Mouse (Mus musculus) large intestine, adult 2 months (tissue): Measurements from ENCODE around the gene Otulin. TPM values are rescaled to one million over a fixed set of nuclear protein-coding genes. Genes with fewer than 3 reads are reported as not detected.

ENCODE experiments used
- DNase-seq: peaks from one replicate; pipeline ENCODE4 v3.0.0-alpha.2; 2012; ENCODE audit warnings: low read depth, low spot score
- WGBS: fragments of 180-500 bp; shearing (Covaris S2); methylation state at CpG from one replicate; pipeline ENCODE4 v1.1.7; 2018; 5-methylcytosine and 5-hydroxymethylcytosine counted together
- polyA plus RNA-seq: library from polyadenylated mRNA; depleted of rRNA; stranded (reverse); fragments of >200 nt; gene quantifications from 2 replicates; pipeline ENCODE4 v1.2.3, GENCODE M21; 2012

Otulin gene
- polyA plus RNA-seq, 1 experiment: 23.7 TPM

DNA sequence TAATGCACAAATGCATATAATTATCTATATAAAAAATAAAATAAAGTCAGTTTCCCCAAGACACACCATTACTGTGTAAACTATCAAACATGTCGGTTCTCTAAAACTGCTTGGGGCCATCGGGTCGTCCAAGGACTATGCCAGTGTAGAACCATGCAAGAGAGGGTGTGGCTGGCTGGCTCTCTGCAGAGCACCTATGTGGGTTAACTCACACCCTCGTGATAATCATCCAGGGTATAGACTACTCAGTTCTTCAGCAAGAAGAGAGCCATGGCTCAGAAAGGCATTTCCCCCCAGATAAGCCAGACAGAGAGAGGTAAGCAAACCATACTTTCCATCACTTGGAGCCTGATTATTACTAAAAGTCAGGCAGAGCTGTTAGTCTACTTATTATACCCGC lies 28.6 kb upstream of the Otulin start:
- 79% methylated on average over 5 of the region's 5 CpGs for WGBS
- DNase-seq: no peak

DNA sequence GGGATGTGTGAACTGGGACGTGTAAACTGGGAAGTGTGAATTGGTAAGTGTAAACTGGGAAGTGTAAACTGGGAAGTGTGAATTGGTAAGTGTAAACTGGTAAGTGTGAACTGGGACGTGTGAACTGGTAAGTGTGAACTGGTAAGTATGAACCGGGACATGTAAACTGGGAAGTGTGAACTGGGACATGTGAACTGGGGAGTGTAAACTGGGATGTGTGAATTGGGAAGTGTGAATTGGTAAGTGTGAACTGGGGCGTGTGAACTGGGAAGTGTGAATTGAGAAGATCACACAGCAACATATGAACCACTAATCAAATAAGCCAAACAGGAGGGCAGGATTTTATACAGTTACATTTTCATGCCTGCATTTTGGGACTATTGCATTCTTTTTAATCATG lies 27.9 kb upstream of the Otulin start:
- WGBS: 84% methylated on average over 4 of the region's 4 CpGs
- no peak for DNase-seq

DNA sequence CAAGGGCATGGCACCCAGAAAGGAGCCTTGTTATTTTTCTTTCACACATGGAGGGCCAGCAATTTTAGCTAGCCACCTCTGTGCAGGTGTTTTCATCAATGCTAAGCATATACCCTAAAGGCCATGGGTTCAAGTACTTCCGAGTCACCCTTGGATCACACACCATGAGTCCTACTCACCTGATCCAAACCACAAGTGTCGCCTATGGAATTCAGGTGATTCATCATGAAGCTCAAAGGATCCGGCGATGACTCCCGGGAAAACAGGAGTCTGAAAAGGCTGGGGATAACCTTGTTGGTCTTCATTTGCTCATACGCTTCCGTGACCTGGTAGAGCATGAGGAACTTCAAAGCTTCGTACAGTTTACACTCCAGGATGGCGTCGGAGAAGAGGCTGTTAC lies 27.4 kb upstream of the Otulin start:
- 97% methylated on average over 10 of the region's 10 CpGs for WGBS
- no peak for DNase-seq

DNA sequence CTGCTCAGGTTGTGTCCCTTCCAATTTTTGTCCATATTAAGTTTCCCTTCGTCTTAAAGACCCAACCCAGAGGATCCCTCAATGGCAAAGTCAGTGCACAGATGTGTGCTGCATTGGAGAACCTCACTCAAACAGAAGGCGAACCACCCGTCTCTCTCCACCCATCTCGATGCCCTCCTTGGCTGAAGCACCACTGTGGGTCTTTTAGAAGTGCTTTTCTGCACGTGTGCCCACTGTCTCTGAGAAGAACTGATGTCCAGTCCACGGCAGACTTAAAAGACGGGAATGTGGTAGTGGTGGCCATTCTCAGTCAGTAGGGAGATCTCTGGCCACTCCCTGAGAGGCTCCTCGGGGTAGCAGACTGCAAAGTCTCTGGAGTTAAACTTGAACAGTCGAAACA lies 26.1 kb upstream of the Otulin start:
- 76% methylated on average over 9 of the region's 9 CpGs for WGBS
- DNase-seq: no peak

DNA sequence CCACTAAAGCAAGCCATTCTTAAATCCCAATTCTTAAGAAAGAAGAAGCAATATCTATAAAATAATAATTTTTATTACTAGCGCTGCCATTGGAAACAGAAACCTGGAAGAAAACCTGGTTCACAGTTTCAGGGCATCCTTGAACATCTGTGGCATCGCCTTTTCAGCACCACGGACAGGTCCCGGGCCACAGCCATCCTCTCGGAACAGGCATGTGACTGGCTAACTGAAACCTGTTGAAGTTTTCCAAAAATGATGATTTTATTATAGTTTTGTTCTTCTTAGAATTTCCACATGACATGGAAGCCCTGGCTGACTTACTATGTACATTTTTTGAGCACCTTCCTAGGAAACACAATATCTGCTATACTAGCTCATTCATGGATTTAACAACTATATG lies 24.5 kb upstream of the Otulin start:
- no peak for DNase-seq
- 20% methylated on average over 5 of the region's 5 CpGs for WGBS

DNA sequence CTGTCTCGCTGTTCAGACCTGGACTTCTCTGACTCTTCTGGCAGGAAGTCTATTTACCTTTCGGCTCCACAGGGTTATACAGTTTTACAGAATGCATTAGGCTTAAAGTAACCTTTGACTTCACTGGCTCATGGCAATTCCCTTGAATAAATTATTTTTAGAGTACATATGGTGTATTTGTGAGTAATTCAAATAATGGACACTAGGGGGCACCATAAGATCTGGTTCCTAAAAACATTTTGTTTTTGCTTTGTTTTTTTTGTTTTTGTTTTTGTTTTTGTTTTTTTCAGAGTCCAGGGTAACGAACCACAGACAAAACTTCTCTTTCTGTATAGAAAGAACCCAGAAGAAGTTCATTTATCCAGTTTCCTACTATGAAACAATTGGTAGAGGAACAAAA lies 17.2 kb upstream of the Otulin start:
- whole genome bisulfite sequencing: 31% methylated on average over 3 of the region's 3 CpGs
- DNase-seq: no peak

DNA sequence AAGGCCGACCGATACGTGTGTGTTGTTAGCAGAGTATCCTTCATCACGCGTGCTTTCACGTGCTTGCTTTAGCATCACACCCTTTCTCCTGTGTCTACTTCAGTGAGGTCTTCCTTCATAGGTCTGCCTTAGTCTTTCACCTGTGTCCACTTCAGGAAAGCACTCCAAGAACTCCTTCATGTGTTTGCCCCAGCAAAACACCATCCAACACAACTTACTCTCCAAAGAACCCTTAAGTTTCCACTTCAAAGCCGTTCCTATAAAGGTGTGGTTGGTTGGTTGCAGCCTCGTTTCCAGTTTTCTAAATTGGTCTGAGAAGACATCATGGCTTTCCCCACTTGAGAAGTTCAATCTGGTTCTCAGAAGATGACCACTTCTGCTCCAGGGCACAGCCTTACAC lies 16.2 kb upstream of the Otulin start:
- WGBS: 92% methylated on average over 8 of the region's 8 CpGs
- DNase-seq: no peak

DNA sequence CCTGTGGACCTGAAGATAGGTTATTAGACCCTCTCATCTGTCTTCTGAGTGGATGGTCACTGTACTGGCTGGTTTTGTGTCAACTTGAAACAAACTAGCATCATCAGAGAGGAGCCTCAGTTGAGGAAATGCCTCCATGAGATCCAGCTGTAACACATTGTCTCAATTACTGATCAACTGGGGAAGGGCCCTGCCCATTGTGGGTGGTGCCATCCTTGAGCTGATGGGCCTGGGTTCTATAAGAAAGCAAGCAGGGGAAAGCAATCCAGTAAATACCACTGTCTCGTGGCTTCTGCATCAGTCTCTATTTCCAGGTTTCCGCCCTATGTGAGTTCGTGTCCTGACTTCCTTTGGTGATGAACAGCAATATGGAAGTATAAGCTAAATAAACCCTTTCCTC lies 14.8 kb upstream of the Otulin start:
- 78% methylated on average over 3 of the region's 3 CpGs for WGBS

DNA sequence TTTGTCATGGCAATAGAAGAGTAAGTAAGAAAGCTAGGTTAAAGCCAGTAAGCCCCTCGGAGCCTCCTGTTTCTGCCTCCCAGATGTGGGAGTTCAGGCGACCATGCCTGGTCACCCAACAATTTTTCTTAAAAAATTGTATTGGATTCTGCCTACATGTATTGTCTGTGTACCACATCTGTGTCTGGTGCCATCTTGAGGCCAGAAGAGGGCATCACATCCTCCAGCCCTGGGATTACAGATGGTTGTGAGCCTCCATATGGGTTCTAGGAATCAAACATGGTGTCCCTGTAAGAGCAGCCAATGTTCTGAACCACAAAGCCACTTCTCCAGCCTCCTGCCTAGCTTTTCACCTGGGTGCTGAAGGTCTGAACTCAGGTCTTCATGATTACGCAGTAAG lies 12.4 kb upstream of the Otulin start:
- DNase-seq: no peak
- WGBS: 92% methylated on average over 3 of the region's 3 CpGs

More for the DNA sequence above, 14.8 kb upstream of the Otulin start:
- no peak for DNase-seq

DNA sequence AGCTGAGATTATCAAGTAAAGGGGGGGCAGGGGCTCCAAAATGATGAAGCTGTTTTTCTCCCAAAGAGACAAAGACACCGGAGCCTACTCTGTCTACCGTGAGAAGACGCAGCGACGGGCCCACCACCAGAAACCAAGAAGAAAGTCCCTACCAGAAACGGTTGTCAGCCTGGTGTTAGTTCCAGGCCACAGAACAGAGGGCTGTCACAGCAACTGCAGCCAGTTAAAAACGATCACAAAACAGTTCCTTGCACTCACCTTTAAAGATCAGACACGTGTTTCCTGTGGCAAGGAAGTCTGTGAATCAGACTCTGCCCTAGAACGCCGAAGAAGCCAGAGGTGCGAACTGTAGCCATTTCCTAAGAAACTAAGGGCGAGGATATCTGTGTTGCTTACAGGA lies 10.7 kb upstream of the Otulin start:
- DNase-seq: no peak
- WGBS: 62% methylated on average over 12 of the region's 12 CpGs

DNA sequence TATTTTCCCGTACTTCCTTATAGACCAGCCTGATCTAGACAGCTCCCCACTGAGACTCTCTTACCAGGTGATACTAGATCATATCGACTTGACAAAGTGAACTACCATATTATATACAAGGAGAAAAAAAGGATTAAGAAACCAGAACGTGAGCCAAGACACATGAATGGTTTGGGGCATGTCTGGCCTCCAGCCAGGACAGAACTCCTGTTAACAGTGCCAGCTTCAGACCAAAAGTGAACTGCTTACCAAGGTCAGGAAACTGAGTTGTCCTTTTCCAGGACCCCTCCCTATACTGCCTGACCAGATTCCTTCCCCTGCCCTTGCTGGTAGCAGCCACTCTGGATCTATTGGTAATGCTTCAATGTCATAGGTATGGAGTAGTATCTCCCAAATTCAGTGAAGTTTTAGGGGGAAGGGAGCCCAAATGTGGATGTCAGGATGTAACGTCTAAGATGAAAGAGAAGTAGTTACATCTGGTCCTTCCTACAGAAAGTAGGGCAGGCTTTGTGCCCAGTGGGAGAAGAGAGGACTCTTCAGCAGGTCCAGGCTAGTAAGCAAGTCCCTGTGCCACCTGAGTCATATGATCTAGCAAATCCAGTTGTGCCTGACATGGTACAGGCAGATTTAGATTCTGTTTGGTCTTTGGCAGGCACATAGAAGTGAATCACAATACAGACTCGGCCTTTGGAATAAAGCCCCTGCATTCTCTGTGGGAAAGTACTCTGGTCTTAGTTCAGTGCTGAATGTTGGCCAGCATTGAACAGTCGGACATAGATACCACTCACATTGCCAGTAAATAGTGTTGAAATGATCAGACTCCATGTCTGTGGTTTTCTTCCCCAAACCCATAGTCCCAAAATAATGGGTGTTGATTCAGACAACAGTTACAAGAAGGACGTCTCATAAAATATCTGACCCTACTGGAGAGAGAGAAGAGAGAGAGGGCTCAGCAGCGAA lies 3.7 kb upstream of the Otulin start:
- WGBS: 67% methylated on average over 8 of the region's 8 CpGs
- DNase-seq: no peak

DNA sequence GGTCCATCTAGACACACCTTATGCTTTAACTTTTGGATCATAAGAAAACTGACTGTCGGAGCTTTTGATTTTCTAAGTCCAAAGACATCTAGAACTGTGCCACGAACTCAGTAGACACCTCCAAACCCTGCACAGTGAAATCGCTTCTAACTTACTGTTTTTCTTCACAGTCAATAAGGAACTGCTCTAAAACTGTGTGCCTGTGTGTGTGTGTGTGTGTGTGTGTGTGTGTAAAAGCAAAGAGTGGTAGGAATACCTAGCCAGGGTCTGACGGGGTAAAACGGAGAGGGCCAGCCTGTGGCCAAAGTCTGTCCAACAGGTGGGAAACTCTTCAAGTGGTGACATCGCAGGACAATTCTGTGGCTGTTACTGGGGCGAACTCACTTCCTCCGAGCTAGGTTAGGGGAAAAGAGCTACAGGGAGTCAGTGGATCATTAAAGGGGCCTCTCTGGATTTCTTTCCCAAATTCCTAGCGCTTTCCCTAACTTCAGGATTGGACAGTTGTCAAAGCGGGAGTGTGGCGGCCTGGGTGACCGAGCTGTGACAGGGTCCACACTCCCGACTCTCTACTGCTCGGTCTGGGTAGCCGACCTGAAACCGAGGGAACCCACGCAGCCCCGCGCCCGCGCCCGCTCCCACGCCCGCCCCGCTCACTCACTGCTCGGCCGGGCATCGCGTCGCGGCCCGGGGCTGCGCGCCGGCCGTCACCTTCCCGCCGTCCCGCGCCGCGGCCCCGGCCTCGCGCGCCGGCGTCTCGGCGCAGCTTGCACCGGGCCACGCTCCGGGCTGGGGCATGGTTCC lies 493 bp downstream of the Otulin start:
- under 1% methylated on average over 53 of the region's 53 CpGs for WGBS
- DNase-seq: no peak

DNA sequence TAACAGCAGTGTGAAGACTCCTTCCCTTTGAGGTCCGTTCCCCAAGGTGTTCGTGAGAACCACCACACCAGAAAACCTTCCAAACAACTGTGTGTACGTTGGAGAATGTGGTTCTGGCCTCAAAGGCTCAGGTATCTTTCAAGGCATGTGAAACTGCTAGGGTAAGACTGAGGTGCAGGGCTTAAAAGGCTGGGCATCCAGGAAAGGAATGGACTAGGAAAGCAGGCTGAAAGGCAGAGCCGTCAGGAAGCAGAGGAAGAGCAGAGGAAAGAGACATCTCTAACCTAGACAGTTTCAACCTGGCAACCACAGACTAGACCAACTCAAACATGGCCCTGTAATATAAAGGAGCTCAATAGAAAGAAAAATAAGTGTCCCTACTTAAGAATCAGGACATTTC lies 1.4 kb downstream of the Otulin start:
- WGBS: 51% methylated on average over 4 of the region's 4 CpGs
- DNase-seq: no peak

DNA sequence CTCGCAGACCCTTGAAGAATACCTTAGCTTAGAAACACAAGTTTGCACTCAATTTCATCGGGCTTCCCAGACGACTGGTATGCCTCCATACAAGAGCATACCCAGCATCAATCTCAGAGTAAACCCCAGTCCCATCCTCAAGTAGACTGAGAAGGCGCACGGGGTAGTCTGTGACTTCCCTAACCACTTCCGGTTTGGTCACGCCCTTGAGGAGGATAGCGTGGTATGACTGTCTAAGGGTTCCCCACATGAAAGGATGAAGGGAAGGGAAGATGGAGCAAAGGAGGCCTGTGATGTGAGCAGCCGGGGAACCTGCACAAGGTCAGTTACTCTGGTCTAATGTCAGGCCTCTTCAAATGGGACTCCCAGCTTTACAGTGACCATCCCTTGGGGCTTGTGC lies 2.7 kb downstream of the Otulin start:
- WGBS: 76% methylated on average over 9 of the region's 9 CpGs
- no peak for DNase-seq

DNA sequence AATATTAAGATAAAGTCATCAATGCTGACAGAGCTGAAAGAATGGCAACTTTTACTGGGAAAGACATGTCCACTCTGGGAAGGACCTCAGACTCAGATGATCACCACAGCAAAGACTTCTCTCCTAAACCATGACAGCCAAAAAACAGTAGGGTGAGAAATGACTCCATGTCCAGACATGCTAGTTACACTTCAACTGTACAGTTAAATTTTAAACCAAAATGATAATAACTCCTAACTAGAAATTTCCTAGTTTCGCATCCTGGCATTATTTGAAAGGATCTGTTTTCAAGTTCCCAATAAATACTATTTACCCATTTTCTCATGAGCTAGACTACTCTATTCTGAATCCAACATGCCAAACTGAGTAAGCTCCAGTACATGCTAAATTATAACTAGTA lies 4.2 kb downstream of the Otulin start:
- DNase-seq: no peak
- WGBS: 36% methylated on average over 1 of the region's 1 CpGs

DNA sequence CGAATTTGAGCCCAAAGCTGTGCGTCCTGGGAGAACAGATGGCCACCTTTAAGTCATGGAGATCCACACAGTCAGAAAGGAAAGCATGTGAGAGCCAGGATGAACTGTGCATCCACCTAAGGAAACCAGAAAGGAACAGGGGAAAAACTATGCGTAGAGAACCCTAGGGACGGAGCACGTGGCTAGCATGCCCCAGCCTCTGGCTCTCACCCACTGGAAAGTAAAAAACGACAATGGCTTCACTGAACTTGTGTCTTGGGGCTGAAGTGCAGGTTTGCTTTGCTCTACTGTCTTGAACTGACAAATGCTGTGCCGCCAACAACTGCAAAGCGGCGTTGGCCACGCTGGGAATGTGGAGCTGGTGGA lies 4.6 kb downstream of the Otulin start:
- 85% methylated on average over 10 of the region's 10 CpGs for WGBS
- DNase-seq: no peak

DNA sequence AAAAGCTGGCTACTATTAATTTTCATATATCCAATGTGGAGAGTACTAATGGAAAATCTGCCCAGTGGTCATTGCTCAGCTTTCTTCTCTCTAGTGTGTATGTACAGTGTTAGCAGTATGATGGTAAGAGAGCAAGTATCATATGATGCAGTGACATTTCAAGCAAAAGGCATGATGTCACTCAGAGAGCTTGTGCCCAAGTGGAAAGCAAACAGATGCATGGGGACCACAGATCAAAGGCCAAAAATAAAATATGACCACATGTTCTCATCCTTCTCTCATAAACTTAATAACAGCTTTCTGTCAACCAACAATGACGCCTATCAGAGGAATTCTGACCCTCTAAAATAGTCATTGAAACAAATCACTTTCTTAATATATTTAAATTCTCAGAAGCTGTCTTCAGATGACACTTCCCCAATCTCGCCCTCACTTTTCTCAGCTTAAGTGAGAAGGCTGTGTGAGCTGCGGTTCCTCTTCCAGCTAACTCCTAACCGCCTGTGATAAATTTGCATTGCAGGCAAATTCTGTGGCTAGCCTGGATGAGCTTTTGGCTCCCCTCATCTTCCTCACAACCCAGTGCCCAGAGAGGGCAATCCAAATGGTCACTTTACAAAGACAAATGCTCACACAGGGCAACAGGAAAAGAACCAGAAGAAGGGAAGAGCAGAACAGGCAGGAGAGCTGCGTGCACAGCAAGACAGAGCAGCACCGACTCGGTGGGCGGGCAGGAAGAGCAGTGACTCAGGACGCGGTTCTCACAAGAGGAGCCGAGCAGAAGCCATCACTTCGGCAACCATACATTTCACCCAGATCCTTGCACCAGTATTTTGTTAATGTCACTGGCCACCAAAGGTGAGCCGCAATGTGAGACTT lies 5.2 kb downstream of the Otulin start:
- no peak for DNase-seq
- WGBS: 73% methylated on average over 13 of the region's 13 CpGs

DNA sequence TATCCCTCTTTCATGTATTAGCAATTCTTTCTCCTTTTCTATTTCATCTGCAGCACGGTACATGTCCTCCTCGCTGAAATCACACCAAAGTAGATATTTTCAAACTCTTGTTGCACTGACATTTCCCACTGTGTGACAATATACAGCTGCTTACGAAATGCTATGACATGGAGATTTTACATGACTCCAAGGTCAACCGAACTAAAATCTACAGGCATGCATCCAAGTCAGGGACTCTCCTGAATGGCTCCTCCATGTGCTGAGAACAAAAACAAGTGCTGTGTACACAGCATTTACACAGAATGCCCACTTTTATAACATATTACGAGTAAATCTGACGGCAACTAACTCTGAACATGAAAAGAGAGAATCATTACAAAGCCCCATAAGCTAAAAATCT lies 7.2 kb downstream of the Otulin start:
- no peak for DNase-seq
- 76% methylated on average over 6 of the region's 6 CpGs for WGBS

DNA sequence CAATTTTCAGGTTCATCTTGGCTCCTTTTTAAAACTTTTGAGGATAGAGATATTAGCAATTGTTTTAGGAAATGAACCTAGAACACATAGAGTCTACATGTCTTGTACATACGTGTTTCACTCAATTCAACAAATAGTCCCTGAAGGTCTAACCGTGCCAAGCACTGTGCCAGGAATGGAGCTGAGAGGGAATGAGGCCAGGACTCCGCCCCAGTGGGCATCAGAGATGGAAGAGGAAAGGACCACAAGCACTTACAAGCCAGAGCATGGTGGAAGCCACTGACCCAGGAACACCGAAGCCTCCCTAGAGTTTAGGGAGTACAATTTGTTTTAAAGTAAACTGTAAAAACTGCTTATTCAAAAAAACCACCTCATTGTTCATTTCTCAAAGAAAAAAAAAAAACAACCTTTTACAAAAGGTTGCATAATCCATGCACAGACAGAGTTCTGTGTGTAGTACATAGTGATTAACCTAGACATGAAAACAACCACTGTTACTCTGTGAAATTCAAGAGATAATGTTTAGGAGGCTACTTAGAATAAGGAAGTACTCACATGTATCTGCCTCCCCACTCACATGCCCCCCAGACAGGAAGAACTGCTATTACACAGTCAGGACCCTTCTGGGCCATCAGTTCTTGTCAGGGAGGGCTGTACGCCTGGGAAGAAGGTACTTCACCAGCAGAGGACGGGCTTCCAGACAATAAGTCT lies 9.9 kb downstream of the Otulin start:
- DNase-seq: no peak
- WGBS: 82% methylated on average over 6 of the region's 6 CpGs
